Mouse (Mus musculus): ENCODE measurements around the gene Cdh4.

GRCm38 (mm10) chr2:179754776-179755175 is 312.5 kb downstream of the Cdh4 start:
- TF ChIP-seq POLR2A (IDR thresholded peaks at IDR 0.05; ENCODE audit: borderline replicate concordance, insufficient read depth, low read length) (no peak), CTCF (IDR thresholded peaks at IDR 0.05; ENCODE audit: borderline replicate concordance, insufficient read depth, low read depth, low read length) (no peak)

Data from cerebellum, adult 2 months (tissue).